Mouse (Mus musculus): Measurements from ENCODE around the gene Pomc. TPM values are rescaled to one million over a fixed set of nuclear protein-coding genes. Genes with fewer than 3 reads are reported as not detected.

The Pomc gene
- polyA plus RNA-seq, 1 experiment from 2014 or later = 3.1 TPM

DNA sequence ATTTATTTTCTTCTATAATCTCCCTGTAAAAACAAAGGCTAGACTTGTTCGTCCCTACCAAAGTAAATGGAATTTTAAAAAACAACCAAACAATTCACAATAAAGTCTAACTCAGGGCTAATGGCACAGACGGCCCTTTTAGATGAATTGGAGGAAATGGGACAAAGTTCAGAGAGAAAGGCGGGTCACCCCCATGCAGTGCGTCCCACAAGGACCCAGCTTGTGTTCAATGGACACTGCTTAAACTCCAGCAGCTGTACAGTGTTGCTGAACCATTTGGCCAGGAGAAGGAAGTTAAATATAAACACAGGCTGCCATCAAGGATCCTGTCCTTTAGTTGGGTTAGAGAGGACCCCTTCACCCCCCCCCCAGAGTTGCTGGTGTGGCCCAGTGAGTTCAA lies 53.0 kb downstream of the Pomc start:
- 32% methylated on average over 4 of the region's 4 CpGs for WGBS
- ATAC-seq (ENCODE audit: borderline replicate concordance, extremely low read depth, low FRiP score, low TSS enrichment) = peak; percentile 72; the same call in 1 of the 2 replicates
- Histone ChIP-seq H3K27me3 (no peaks in the 10 kb centered on the region), H3K27ac (peak overlapping the region; percentile 81), H3K9ac (no peak overlapping the region), H3K36me3 (no peaks in the 10 kb centered on the region), H3K4me3 (no peak overlapping the region), H3K9me3 (no peaks in the 10 kb centered on the region), H3K4me2 (no peak overlapping the region), H3K4me1 (peaks cover 33% of the 10 kb centered on the region)

DNA sequence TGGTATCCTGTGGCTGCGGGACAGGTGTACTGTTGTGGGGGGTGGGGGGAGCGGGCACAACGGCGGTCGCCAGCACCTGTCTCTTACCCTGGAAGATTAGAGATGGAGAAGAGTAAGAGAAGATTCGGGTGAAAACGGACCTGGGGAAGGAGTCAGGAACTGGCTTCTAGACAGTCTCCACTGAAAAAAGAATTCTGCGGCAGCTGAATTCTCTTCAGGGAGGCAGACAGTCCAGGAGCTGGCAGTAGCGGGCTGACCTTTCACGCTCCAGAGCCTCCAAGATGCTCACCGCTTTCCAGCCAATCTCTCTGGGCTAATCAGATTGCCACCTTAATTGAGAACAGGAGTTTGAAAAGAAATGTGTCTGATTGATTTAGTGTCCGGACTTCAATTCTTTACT lies 54.0 kb downstream of the Pomc start:
- no peak overlapping the region for H3K4me3 ChIP-seq
- no peak for ATAC-seq (ENCODE audit: borderline replicate concordance, extremely low read depth, low FRiP score, low TSS enrichment)
- no peaks in the 10 kb centered on the region for H3K9me3 ChIP-seq
- 81% methylated on average over 12 of the region's 12 CpGs for WGBS
- H3K36me3 ChIP-seq = no peaks in the 10 kb centered on the region
- no peak overlapping the region for H3K27ac ChIP-seq
- no peak overlapping the region for H3K9ac ChIP-seq
- no peaks in the 10 kb centered on the region for H3K27me3 ChIP-seq
- no peak overlapping the region for H3K4me2 ChIP-seq
- peaks cover 33% of the 10 kb centered on the region for H3K4me1 ChIP-seq

Other genes starting within 250 kb of the Pomc start
- gene Dnmt3a, start 148.9 kb upstream of the Pomc start, polyA plus RNA-seq (2015; fragmentation: Nextera tagmentation; extraction: Ambion mirVana) = 144 and 151 TPM in 2 replicates
- 4.0 and 4.2 TPM in 2 replicates for gene Efr3b, start 84.0 kb downstream of the Pomc start, polyA plus RNA-seq (2015; fragmentation: Nextera tagmentation; extraction: Ambion mirVana)
- gene Dnajc27, start 127.6 kb downstream of the Pomc start, polyA plus RNA-seq (2015; fragmentation: Nextera tagmentation; extraction: Ambion mirVana) = 6.4 and 6.9 TPM in 2 replicates
- 10.9 and 12.2 TPM in 2 replicates for gene Adcy3, start 178.2 kb downstream of the Pomc start, polyA plus RNA-seq (2015; fragmentation: Nextera tagmentation; extraction: Ambion mirVana)

Measured in lung, embryonic 15.5 days (tissue).